Mouse (Mus musculus) intestine, postnatal 0 days (tissue): ENCODE measurements at regions not wholly inside any gene's neighbourhood (a gene's known extent, or its start where the extent isn't known, plus 50 kb on each side); places are given as distances from the start of the nearest gene placed in this dataset.

ENCODE experiments used
- ATAC-seq: fragments of 200-750 bp; cut with Nextera tagmentation; 2 replicates; pipeline ENCODE4 v1.8.0; 2017; ENCODE audit warnings: mild to moderate bottlenecking, moderate TSS enrichment, moderate library complexity
- H3K27ac ChIP-seq: fragments of 300-500 bp; sonication (generic); 2 replicates; pipeline ENCODE4 v1.5.1; 2014; ENCODE audit warnings: mild to moderate bottlenecking, low read depth, low read length, moderate library complexity
- H3K27me3 ChIP-seq: fragments of 300-500 bp; sonication (generic); replicated peaks from 2 replicates; pipeline ENCODE4 v1.6.1; 2014; ENCODE audit warnings: low read length, mixed read lengths; ENCODE audit not compliant: control insufficient read depth, insufficient read depth
- H3K36me3 ChIP-seq: fragments of 300-500 bp; sonication (generic); 2 replicates; pipeline ENCODE4 v1.6.1; 2014; ENCODE audit warnings: mild to moderate bottlenecking, moderate library complexity; ENCODE audit not compliant: control insufficient read depth, insufficient read depth
- H3K4me1 ChIP-seq: fragments of 300-500 bp; sonication (generic); replicated peaks from 2 replicates; pipeline ENCODE4 v1.6.1; 2014; ENCODE audit warnings: antibody characterized with exemption, low read length, mixed read lengths; ENCODE audit not compliant: control insufficient read depth, insufficient read depth
- H3K4me2 ChIP-seq: fragments of 300-500 bp; sonication (generic); replicated peaks from 2 replicates; pipeline ENCODE4 v1.6.1; 2014; ENCODE audit warnings: low read depth, mild to moderate bottlenecking, moderate library complexity
- H3K4me3 ChIP-seq: fragments of 300-500 bp; sonication (generic); 2 replicates; pipeline ENCODE4 v1.5.1; 2014; ENCODE audit warnings: low read depth, low read length
- H3K9ac ChIP-seq: fragments of 300-500 bp; sonication (generic); 2 replicates; pipeline ENCODE4 v1.6.1; 2014; ENCODE audit warnings: mild to moderate bottlenecking, low read depth, low read length
- H3K9me3 ChIP-seq: fragments of 300-500 bp; sonication (generic); 2 replicates; pipeline ENCODE4 v1.6.1; 2016; ENCODE audit warnings: mixed run types; ENCODE audit not compliant: control insufficient read depth
- CTCF ChIP-seq: sonication (generic); IDR thresholded peaks from 2 replicates; pipeline ENCODE4 v1.5.1; 2016; ENCODE audit warnings: low read depth, mild to moderate bottlenecking, control low read depth, antibody characterized with exemption, moderate library complexity

GRCm38 (mm10) chr1:143858532-143858931 is 81.5 kb downstream of the Uchl5 start:
- Histone ChIP-seq H3K4me2 (no peak overlapping the region), H3K9me3 (no peaks in the 10 kb centered on the region), H3K9ac (no peak overlapping the region), H3K4me3 (no peak overlapping the region), H3K27ac (no peak overlapping the region), H3K27me3 (no peaks in the 10 kb centered on the region), H3K36me3 (no peaks in the 10 kb centered on the region), H3K4me1 (no peaks in the 10 kb centered on the region)
- no peak for TF ChIP-seq CTCF
- ATAC-seq = no peak
